Mouse (Mus musculus) lung, embryonic 15.5 days (tissue): ENCODE data around the gene Pigq. TPM values are rescaled to one million over a fixed set of nuclear protein-coding genes. Genes with fewer than 3 reads are reported as not detected.

Experiments
- ATAC-seq: fragments of 200-750 bp; cut with Nextera tagmentation; 2 replicates; pipeline ENCODE4 v1.8.0; 2017; ENCODE audit warnings: moderate number of reproducible peaks, borderline replicate concordance; ENCODE audit not compliant: low FRiP score, low TSS enrichment; ENCODE audit errors: extremely low read depth
- H3K27ac ChIP-seq: fragments of 300-500 bp; sonication (generic); 2 replicates; pipeline ENCODE4 v1.5.1; 2015; ENCODE audit warnings: moderate library complexity, mild to moderate bottlenecking, inconsistent platforms
- H3K27me3 ChIP-seq: fragments of 300-500 bp; sonication (generic); 2 replicates; pipeline ENCODE4 v1.6.1; 2015; ENCODE audit warnings: inconsistent platforms
- H3K36me3 ChIP-seq: fragments of 300-500 bp; sonication (generic); 2 replicates; pipeline ENCODE4 v1.6.1; 2015; ENCODE audit warnings: inconsistent platforms
- H3K4me1 ChIP-seq: fragments of 300-500 bp; sonication (generic); 2 replicates; pipeline ENCODE4 v1.6.1; 2015; ENCODE audit warnings: inconsistent platforms
- H3K4me2 ChIP-seq: fragments of 300-500 bp; sonication (generic); 2 replicates; pipeline ENCODE4 v1.6.1; 2015; ENCODE audit warnings: inconsistent platforms, mild to moderate bottlenecking, moderate library complexity
- H3K4me3 ChIP-seq: fragments of 300-500 bp; sonication (generic); 2 replicates; pipeline ENCODE4 v1.5.1; 2015; ENCODE audit warnings: mild to moderate bottlenecking, inconsistent platforms
- H3K9ac ChIP-seq: fragments of 300-500 bp; sonication (generic); 2 replicates; pipeline ENCODE4 v1.6.1; 2015; ENCODE audit warnings: inconsistent platforms
- H3K9me3 ChIP-seq: fragments of 300-500 bp; sonication (generic); 2 replicates; pipeline ENCODE4 v1.6.1; 2016; ENCODE audit warnings: inconsistent platforms
- WGBS: fragments of 180-500 bp; shearing (Covaris S2); methylation state at CpG from one replicate; pipeline ENCODE4 v1.1.7; 2015; 5-methylcytosine and 5-hydroxymethylcytosine counted together
- polyA plus RNA-seq: library from polyadenylated mRNA; unstranded; fragments of >200 nt; fragmentation: Nextera tagmentation; extraction: Ambion mirVana; gene quantifications from 2 replicates; pipeline ENCODE4 v1.2.1, GENCODE M21; 2015

Pigq gene
- polyA plus RNA-seq, 1 experiment from 2014 or later, result 65.0 TPM

GRCm38 (mm10) chr17:25879261-25879660 lies 65.5 kb downstream of the Pigq start:
- no peak overlapping the region for H3K4me3 ChIP-seq
- no peak overlapping the region for H3K27ac ChIP-seq
- H3K4me1 ChIP-seq, result peaks cover 11% of the 10 kb centered on the region
- no peak overlapping the region for H3K9ac ChIP-seq
- H3K4me2 ChIP-seq, result no peak overlapping the region
- WGBS, result 64% methylated on average over 4 of the region's 4 CpGs
- peaks cover 32% of the 10 kb centered on the region for H3K36me3 ChIP-seq
- no peak for ATAC-seq
- H3K27me3 ChIP-seq, result no peaks in the 10 kb centered on the region
- H3K9me3 ChIP-seq, result no peaks in the 10 kb centered on the region

GRCm38 (mm10) chr17:25878611-25879180 lies 66.0 kb downstream of the Pigq start:
- H3K9me3 ChIP-seq, result no peaks in the 10 kb centered on the region
- H3K9ac ChIP-seq, result no peak overlapping the region
- H3K4me1 ChIP-seq, result peaks cover 17% of the 10 kb centered on the region

GRCm38 (mm10) chr17:25877741-25878610 lies 66.8 kb downstream of the Pigq start:
- no peak overlapping the region for H3K27ac ChIP-seq
- H3K27me3 ChIP-seq, result no peaks in the 10 kb centered on the region
- no peaks in the 10 kb centered on the region for H3K9me3 ChIP-seq
- 89% methylated on average over 32 of the region's 32 CpGs for WGBS
- peaks cover 17% of the 10 kb centered on the region for H3K4me1 ChIP-seq
- peaks cover 19% of the 10 kb centered on the region; the same call in 1 of the 2 replicates for H3K36me3 ChIP-seq
- ATAC-seq, result no peak
- no peak overlapping the region for H3K9ac ChIP-seq
- H3K4me2 ChIP-seq, result no peak overlapping the region
- H3K4me3 ChIP-seq, result no peak overlapping the region

More at GRCm38 (mm10) chr17:25878611-25879180, 66.0 kb downstream of the Pigq start:
- no peak overlapping the region for H3K27ac ChIP-seq
- no peak overlapping the region for H3K4me2 ChIP-seq
- no peak for ATAC-seq
- H3K36me3 ChIP-seq, result peaks cover 26% of the 10 kb centered on the region
- no peak overlapping the region for H3K4me3 ChIP-seq
- WGBS, result 91% methylated on average over 19 of the region's 19 CpGs
- H3K27me3 ChIP-seq, result no peaks in the 10 kb centered on the region

- no peaks in the 10 kb centered on the region for H3K27me3 ChIP-seq
- no peaks in the 10 kb centered on the region for H3K9me3 ChIP-seq
- 88% methylated on average over 3 of the region's 3 CpGs for whole genome bisulfite sequencing
- H3K36me3 ChIP-seq, result peaks cover 15% of the 10 kb centered on the region; the same call in 1 of the 2 replicates
- H3K4me1 ChIP-seq, result peaks cover 17% of the 10 kb centered on the region
- no peak overlapping the region for H3K4me3 ChIP-seq
- no peak overlapping the region for H3K4me2 ChIP-seq
- H3K9ac ChIP-seq, result no peak overlapping the region
- no peak for ATAC-seq
- H3K27ac ChIP-seq, result no peak overlapping the region
Observed at GRCm38 (mm10) chr17:25877025-25877424, 67.7 kb downstream of the Pigq start.

Other genes starting within 250 kb of the Pigq start
- gene Gng13, start 227.8 kb downstream of the Pigq start, polyA plus RNA-seq, result 2.3 and 3.0 TPM in 2 replicates
- gene Chtf18, start 217.5 kb downstream of the Pigq start, polyA plus RNA-seq, result 36.7 and 42.0 TPM in 2 replicates
- gene Rpusd1, start 217.3 kb downstream of the Pigq start, polyA plus RNA-seq, result 24.5 and 24.7 TPM in 2 replicates
- 0.44 and 0.71 TPM in 2 replicates for gene Mslnl, start 208.9 kb downstream of the Pigq start, polyA plus RNA-seq
- 15.8 and 24.2 TPM in 2 replicates for gene Msln, start 190.6 kb downstream of the Pigq start, polyA plus RNA-seq
- 25.8 and 30.2 TPM in 2 replicates for gene Narfl, start 171.2 kb downstream of the Pigq start, polyA plus RNA-seq
- 58.3 and 59.9 TPM in 2 replicates for gene Haghl, start 159.3 kb downstream of the Pigq start, polyA plus RNA-seq
- 0.70 and 0.76 TPM in 2 replicates for gene Ccdc78, start 158.4 kb downstream of the Pigq start, polyA plus RNA-seq
- 105 and 109 TPM in 2 replicates for gene Fam173a, start 152.0 kb downstream of the Pigq start, polyA plus RNA-seq
- gene AC134908.4, start 149.3 kb downstream of the Pigq start, polyA plus RNA-seq, result 0.49 TPM in 1 of 2 replicates, not detected in the other
- 56.9 and 59.8 TPM in 2 replicates for gene Metrn, start 147.8 kb downstream of the Pigq start, polyA plus RNA-seq
- gene Fbxl16, start 135.9 kb downstream of the Pigq start, polyA plus RNA-seq, result 0.88 and 1.6 TPM in 2 replicates
- gene Wdr24, start 121.3 kb downstream of the Pigq start, polyA plus RNA-seq, result 25.2 and 26.5 TPM in 2 replicates
- 50.7 and 51.5 TPM in 2 replicates for gene Jmjd8, start 116.1 kb downstream of the Pigq start, polyA plus RNA-seq
- gene Stub1, start 111.5 kb downstream of the Pigq start, polyA plus RNA-seq, result 349 and 363 TPM in 2 replicates
- gene Rhbdl1, start 107.6 kb downstream of the Pigq start, polyA plus RNA-seq, result 0.82 and 1.2 TPM in 2 replicates
- gene Gm20683, start 103.2 kb downstream of the Pigq start, polyA plus RNA-seq, result 2.2 and 2.5 TPM in 2 replicates
- gene Rhot2, start 100.1 kb downstream of the Pigq start, polyA plus RNA-seq, result 20.1 and 20.6 TPM in 2 replicates
- gene Wdr90, start 83.4 kb downstream of the Pigq start, polyA plus RNA-seq, result 32.2 and 32.8 TPM in 2 replicates
- gene Mcrip2, start 76.2 kb downstream of the Pigq start, polyA plus RNA-seq, result 18.1 and 21.7 TPM in 2 replicates
- gene Mettl26, start 69.9 kb downstream of the Pigq start, polyA plus RNA-seq, result 51.4 and 53.5 TPM in 2 replicates
- gene Wfikkn1, start 64.1 kb downstream of the Pigq start, polyA plus RNA-seq, result 0.35 and 0.40 TPM in 2 replicates
- 25.6 and 27.4 TPM in 2 replicates for gene Rab40c, start 25.2 kb downstream of the Pigq start, polyA plus RNA-seq
- 0.51 TPM in 1 of 2 replicates, not detected in the other for gene Nhlrc4, start within 50 bp of the Pigq start, polyA plus RNA-seq
- gene A930017K11Rik, start 7.6 kb upstream of the Pigq start, polyA plus RNA-seq, result 0.09 TPM in 1 of 2 replicates, not detected in the other
- gene Capn15, start 40.9 kb upstream of the Pigq start, polyA plus RNA-seq, result 20.8 and 21.9 TPM in 2 replicates
- 12.3 and 13.5 TPM in 2 replicates for gene Rab11fip3, start 124.6 kb upstream of the Pigq start, polyA plus RNA-seq
- gene Decr2, start 145.4 kb upstream of the Pigq start, polyA plus RNA-seq, result 32.3 and 34.0 TPM in 2 replicates
- 85.0 and 92.3 TPM in 2 replicates for gene Nme4, start 150.7 kb upstream of the Pigq start, polyA plus RNA-seq
- 1.9 and 2.7 TPM in 2 replicates for gene Tmem8, start 168.4 kb upstream of the Pigq start, polyA plus RNA-seq
- gene Mrpl28, start 178.6 kb upstream of the Pigq start, polyA plus RNA-seq, result 209 and 210 TPM in 2 replicates
- gene Axin1, start 193.8 kb upstream of the Pigq start, polyA plus RNA-seq, result 16.5 and 18.9 TPM in 2 replicates